Mouse (Mus musculus) forebrain, embryonic 16.5 days (tissue): ENCODE results near the gene Mapk12. TPM values are rescaled to one million over a fixed set of nuclear protein-coding genes. Genes with fewer than 3 reads are reported as not detected.
A peak's percentile ranks its signal among the peaks of the same experiment; 100 is the strongest.

Experiments used
- ATAC-seq: fragments of 200-750 bp; cut with Nextera tagmentation; 2 replicates; pipeline ENCODE4 v1.8.0; 2017; ENCODE audit warnings: mild to moderate bottlenecking, moderate library complexity
- H3K27ac ChIP-seq: fragments of 300-500 bp; sonication (generic); 2 replicates; pipeline ENCODE4 v1.5.1; 2014; ENCODE audit warnings: low read length, control low read depth
- H3K27me3 ChIP-seq: fragments of 300-500 bp; sonication (generic); replicated peaks from 2 replicates; pipeline ENCODE4 v1.6.1; 2014; ENCODE audit warnings: low read length; ENCODE audit not compliant: control insufficient read depth, insufficient read depth
- H3K36me3 ChIP-seq: fragments of 300-500 bp; sonication (generic); 2 replicates; pipeline ENCODE4 v1.6.1; 2014; ENCODE audit not compliant: control insufficient read depth, insufficient read depth
- H3K4me1 ChIP-seq: fragments of 300-500 bp; sonication (generic); replicated peaks from 2 replicates; pipeline ENCODE4 v1.6.1; 2014; ENCODE audit warnings: low read length; ENCODE audit not compliant: control insufficient read depth, insufficient read depth
- H3K4me2 ChIP-seq: fragments of 300-500 bp; sonication (generic); 2 replicates; pipeline ENCODE4 v1.6.1; 2014; ENCODE audit warnings: mild to moderate bottlenecking, low read length, control low read depth
- H3K4me3 ChIP-seq: fragments of 300-500 bp; sonication (generic); replicated peaks from 2 replicates; pipeline ENCODE4 v1.5.1; 2014; ENCODE audit warnings: mild to moderate bottlenecking, low read length, control low read depth
- H3K9ac ChIP-seq: fragments of 300-500 bp; sonication (generic); replicated peaks from 2 replicates; pipeline ENCODE4 v1.6.1; 2014; ENCODE audit warnings: low read depth, low read length, control low read depth
- H3K9me3 ChIP-seq: fragments of 300-500 bp; sonication (generic); 2 replicates; pipeline ENCODE4 v1.6.1; 2016; ENCODE audit warnings: low read length; ENCODE audit not compliant: control insufficient read depth
- WGBS: fragments of 180-500 bp; shearing (Covaris S2); extraction: QIAGEN DNeasy Blood & Tissue Kit; methylation state at CpG from one replicate; pipeline ENCODE4 v1.1.7; 2014; 5-methylcytosine and 5-hydroxymethylcytosine counted together
- polyA plus RNA-seq: library from polyadenylated mRNA; unstranded; fragments of >200 nt; fragmentation: Nextera tagmentation; extraction: Ambion mirVana; gene quantifications from 2 replicates; pipeline ENCODE4 v1.2.1, GENCODE M21; 2015

Mapk12 gene
- polyA plus RNA-seq, 1 experiment from 2014 or later = 5.7 TPM

DNA sequence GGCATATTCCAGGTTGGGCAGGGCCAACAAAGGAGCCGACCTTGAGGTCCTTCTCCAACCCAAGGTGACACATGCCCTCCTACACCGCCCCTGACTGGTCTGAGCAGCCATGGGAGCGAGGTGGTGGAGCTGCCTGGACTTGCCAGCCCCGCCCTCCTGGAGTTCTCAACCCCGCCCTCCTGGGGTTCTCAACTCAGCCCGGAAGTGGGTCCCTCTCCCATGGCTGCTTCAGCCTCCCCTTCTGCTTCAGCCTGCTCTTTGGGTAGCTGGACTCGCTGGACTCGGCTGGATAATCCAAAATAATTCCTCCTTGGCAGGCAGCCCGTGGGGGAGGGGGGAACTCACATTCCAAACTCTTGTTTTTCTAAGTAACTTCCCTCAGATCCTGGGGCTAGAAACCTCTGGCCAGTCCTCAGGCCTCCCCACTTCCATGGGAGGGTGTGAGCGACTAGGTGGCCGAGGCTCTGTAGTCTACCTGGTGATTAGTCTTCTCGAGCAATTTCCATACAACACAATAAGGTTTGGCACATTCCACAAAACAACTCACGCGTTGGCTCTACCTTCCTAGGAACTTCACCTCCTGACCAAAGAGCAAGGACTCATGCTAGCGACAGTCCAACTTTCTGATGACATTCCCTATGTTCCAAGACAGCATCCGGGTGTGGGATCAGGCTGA is 38.6 kb upstream of the Mapk12 start:
- peak overlapping the region; percentile 94 for H3K27ac ChIP-seq
- WGBS = 1% methylated on average over 14 of the region's 16 CpGs
- no peaks in the 10 kb centered on the region for H3K27me3 ChIP-seq
- H3K4me2 ChIP-seq = peak overlapping the region; percentile 59
- no peak for ATAC-seq
- no peaks in the 10 kb centered on the region for H3K9me3 ChIP-seq
- H3K36me3 ChIP-seq = no peaks in the 10 kb centered on the region
- H3K9ac ChIP-seq = peak overlapping the region; percentile 95
- peak overlapping the region; percentile 79 for H3K4me3 ChIP-seq
- peaks cover 75% of the 10 kb centered on the region for H3K4me1 ChIP-seq

DNA sequence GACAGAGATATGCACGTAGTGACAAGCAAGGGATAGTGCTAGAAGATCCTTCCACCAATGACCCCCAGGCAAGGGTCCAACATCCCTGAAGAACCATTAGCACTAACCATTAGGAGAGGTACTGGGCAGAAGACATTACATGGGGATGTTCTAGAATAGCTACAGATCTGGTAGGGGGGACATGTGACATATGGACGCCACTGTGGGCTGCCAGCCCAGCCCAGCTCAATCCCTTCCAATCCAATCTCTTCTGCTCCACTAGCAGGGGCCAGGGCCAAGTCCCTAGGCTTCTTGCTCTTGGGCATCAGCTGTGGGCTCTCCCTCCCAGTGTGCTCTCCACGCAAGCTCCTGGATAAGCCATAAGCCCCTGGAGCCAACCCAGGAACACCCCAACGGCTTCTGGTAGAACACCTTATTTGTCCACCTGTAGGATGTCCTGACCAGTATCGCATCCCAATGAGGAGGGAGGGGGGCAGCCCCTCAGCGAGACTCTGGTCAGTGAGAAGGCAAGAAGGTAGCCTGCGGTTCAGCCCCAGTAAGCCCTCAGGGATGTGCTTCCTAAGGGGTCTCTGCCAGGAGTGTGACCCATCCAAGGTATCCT is 37.9 kb upstream of the Mapk12 start:
- H3K27ac ChIP-seq = peak overlapping the region; percentile 94
- H3K4me3 ChIP-seq = peak overlapping the region; percentile 79
- no peaks in the 10 kb centered on the region for H3K27me3 ChIP-seq
- ATAC-seq = no peak
- H3K9me3 ChIP-seq = no peaks in the 10 kb centered on the region
- 61% methylated on average over 7 of the region's 7 CpGs for WGBS
- peak overlapping the region; percentile 59 for H3K4me2 ChIP-seq
- no peaks in the 10 kb centered on the region for H3K36me3 ChIP-seq
- H3K9ac ChIP-seq = peak overlapping the region; percentile 95
- H3K4me1 ChIP-seq = peaks cover 80% of the 10 kb centered on the region

DNA sequence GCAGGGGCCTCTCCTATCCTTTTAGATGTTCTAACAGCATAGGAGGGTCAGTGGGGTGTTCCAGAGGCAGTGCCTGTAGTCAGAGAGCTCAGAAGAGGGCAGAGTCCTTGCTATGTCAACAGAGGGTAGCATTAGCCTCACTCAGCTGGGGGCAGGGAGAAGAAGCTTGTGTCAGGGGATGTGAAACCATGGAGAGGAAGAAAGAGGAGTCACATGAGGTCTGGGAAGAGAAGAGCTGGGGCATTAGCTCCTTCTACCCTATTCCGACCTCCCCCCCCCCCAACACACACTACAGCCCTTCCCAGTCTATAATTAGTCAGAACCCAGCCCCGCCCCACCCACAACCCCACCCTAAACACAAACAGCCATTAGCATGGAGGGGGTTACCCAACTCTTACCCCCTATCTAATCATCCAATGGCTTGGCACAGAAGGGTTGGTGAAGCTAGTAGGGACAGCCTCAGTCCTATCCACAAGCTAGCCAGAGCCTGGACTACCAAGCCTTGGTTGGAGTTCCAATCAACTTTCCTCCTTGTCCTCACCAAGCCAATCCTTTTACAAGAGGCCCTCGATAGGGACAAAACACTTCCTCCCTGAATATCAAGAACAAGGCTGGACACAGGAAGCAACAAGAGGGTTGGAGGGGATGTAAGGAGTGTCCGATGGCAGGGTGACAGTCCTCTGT is 37.2 kb upstream of the Mapk12 start:
- H3K27me3 ChIP-seq = no peaks in the 10 kb centered on the region
- no peak for ATAC-seq
- H3K9ac ChIP-seq = peak overlapping the region; percentile 38
- H3K4me3 ChIP-seq = no peak overlapping the region; the same call in 1 of the 2 replicates
- no peaks in the 10 kb centered on the region for H3K9me3 ChIP-seq
- WGBS = 65% methylated on average over 4 of the region's 4 CpGs
- H3K27ac ChIP-seq = peak overlapping the region; percentile 43
- H3K36me3 ChIP-seq = no peaks in the 10 kb centered on the region
- H3K4me2 ChIP-seq = peak overlapping the region; percentile 59
- H3K4me1 ChIP-seq = peaks cover 81% of the 10 kb centered on the region

- Histone ChIP-seq H3K27me3 (no peaks in the 10 kb centered on the region), H3K27ac (peak overlapping the region; percentile 43), H3K9ac (peak overlapping the region; percentile 38), H3K36me3 (no peaks in the 10 kb centered on the region), H3K4me1 (peaks cover 83% of the 10 kb centered on the region), H3K9me3 (no peaks in the 10 kb centered on the region), H3K4me3 (no peak overlapping the region; the same call in 1 of the 2 replicates), H3K4me2 (peak overlapping the region; percentile 31)
- no peak for ATAC-seq
- WGBS = 6% methylated on average over 5 of the region's 5 CpGs
Measured at GRCm38 (mm10) chr15:89177121-89177520, 36.6 kb upstream of the Mapk12 start.

GRCm38 (mm10) chr15:89175411-89176155 is 35.1 kb upstream of the Mapk12 start:
- H3K36me3 ChIP-seq = no peaks in the 10 kb centered on the region
- H3K4me2 ChIP-seq = no peak overlapping the region
- 50% methylated on average over 13 of the region's 13 CpGs for WGBS
- peak overlapping the region; percentile 6; the same call in 1 of the 2 replicates for H3K27ac ChIP-seq
- peaks cover 84% of the 10 kb centered on the region for H3K4me1 ChIP-seq
- ATAC-seq = no peak
- no peak overlapping the region for H3K4me3 ChIP-seq
- no peak overlapping the region for H3K9ac ChIP-seq
- H3K27me3 ChIP-seq = no peaks in the 10 kb centered on the region
- no peaks in the 10 kb centered on the region for H3K9me3 ChIP-seq

- Histone ChIP-seq H3K27ac (peak overlapping the region; percentile 46; the same call in 1 of the 2 replicates), H3K36me3 (no peaks in the 10 kb centered on the region), H3K9me3 (no peaks in the 10 kb centered on the region), H3K27me3 (no peaks in the 10 kb centered on the region), H3K4me3 (no peak overlapping the region), H3K4me1 (peaks cover 91% of the 10 kb centered on the region), H3K4me2 (peak overlapping the region; percentile 98), H3K9ac (peak overlapping the region; percentile 8; the same call in 1 of the 2 replicates)
- WGBS = 33% methylated on average over 11 of the region's 11 CpGs
- ATAC-seq = 0 out of 2 replicates have a peak, but pooled peaks have one; percentile 17
Measured at GRCm38 (mm10) chr15:89174889-89175339, 34.4 kb upstream of the Mapk12 start.

DNA sequence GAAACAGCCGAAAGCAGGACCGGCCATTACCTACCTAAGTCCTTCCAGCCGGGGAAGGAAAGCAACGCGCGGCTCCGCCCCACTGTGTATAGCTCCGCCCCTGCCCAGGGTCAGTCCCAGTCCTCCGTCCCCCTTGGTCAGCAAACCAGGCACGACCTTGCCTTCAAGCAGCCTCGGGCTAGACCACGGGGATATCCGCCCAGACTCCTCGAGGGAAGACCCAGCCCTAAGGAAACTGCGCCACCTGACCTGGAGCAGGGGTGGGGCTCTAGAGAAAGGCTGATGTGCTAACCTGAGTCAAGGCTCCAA is 33.4 kb upstream of the Mapk12 start:
- WGBS = 4% methylated on average over 15 of the region's 15 CpGs
- Histone ChIP-seq H3K4me2 (peak overlapping the region; percentile 98), H3K9me3 (no peaks in the 10 kb centered on the region), H3K9ac (peak overlapping the region; percentile 87), H3K4me1 (peaks cover 94% of the 10 kb centered on the region), H3K4me3 (peak overlapping the region; percentile 61), H3K27me3 (no peaks in the 10 kb centered on the region), H3K27ac (no peak overlapping the region), H3K36me3 (no peaks in the 10 kb centered on the region)
- 0 out of 2 replicates have a peak, but pooled peaks have one; percentile 9 for ATAC-seq

DNA sequence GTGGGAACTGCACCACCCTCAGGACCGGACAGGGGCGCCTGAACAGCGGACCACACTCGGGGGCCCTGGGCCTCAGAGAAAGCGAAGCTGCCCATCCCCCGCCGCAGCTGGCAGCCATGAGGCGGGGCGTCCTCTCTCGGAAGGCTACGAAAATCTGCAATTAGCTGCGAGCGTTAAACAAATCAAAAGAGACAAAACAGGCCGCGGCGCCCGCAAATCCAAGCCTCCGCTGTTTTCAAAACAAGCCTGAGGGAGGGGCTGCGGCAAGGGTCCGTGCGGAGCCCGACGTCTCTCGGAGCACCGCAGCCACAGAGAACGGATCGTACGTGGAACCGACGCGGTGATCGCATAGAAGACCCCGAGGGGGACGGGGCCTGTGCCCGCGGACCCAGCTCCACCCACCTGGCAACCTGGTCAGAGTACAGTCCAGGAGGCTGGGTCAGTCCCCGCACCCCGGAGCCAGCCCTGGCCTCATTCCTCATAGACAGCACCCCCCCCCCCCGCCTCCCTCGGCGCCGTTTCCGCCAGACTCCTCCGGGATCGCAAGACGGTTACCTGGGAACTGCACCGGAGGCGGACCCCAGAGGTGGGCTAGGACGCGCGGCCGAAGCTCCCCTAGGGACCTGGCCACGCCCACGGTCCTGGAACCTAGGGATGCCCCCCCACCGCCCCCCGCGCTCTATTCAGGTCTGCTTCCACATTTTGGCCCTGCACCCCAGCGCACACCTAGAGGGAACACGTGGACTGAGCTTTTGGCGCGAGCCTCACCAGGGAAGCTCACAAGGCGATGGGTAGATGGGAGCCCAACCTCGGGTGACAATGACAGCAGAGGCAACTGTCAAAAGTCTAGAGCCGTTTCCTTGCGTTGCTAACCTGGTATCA is 32.8 kb upstream of the Mapk12 start:
- Histone ChIP-seq H3K4me2 (peak overlapping the region; percentile 98), H3K9me3 (no peaks in the 10 kb centered on the region), H3K9ac (peak overlapping the region; percentile 87), H3K36me3 (no peaks in the 10 kb centered on the region), H3K4me3 (peak overlapping the region; percentile 61), H3K27me3 (no peaks in the 10 kb centered on the region), H3K27ac (peak overlapping the region; percentile 81), H3K4me1 (peaks cover 89% of the 10 kb centered on the region)
- WGBS = under 1% methylated on average over 58 of the region's 65 CpGs
- peak; percentile 48 for ATAC-seq
